Mouse (Mus musculus) E14TG2a.4 (cell line): Measurements from ENCODE around the gene Mtif2.

Source experiments
- CTCF ChIP-seq: conservative IDR thresholded peaks from 2 replicates; pipeline ENCODE4 v1.5.1; 2014; ENCODE audit warnings: low read length
- NANOG ChIP-seq: IDR thresholded peaks from 2 replicates; pipeline ENCODE4 v1.6.1; 2014; ENCODE audit warnings: borderline replicate concordance, low read length, mixed read lengths

GRCm38 (mm10) chr11:29504899-29505625 is 21.1 kb upstream of the Mtif2 start:
- TF ChIP-seq CTCF (no peak), NANOG (no peak)
